Mouse (Mus musculus) heart, postnatal 10 days (tissue): ENCODE data around the gene Bysl. TPM values are rescaled to one million over a fixed set of nuclear protein-coding genes. Genes with fewer than 3 reads are reported as not detected.

Experiments used
- DNase-seq, 2 experiments: peaks; one replicate each; pipeline ENCODE4 v3.0.0; 2021
- intact Hi-C: fragments of 180-260 bp; cut with DNase I; formaldehyde crosslinking; loops from one replicate; pipeline ENCODE4 v1.15.1; 2025
- total RNA-seq, 2 experiments: library from RNA; stranded (reverse); gene quantifications; 2 replicates each; pipeline ENCODE4 v1.2.3; 2021

The Bysl gene
- total RNA-seq, 2 experiments from 2014 or later, result 17.2 to 19.0 TPM

- intact Hi-C loops, result no loop called here
- no peak for DNase-seq
Observed at GRCm38 (mm10) chr17:47557179-47557578, 54.1 kb downstream of the Bysl start.

GRCm38 (mm10) chr17:47554621-47555020 lies 56.7 kb downstream of the Bysl start:
- DNase-seq, result no peak
- intact Hi-C loops, result no loop called here

DNA sequence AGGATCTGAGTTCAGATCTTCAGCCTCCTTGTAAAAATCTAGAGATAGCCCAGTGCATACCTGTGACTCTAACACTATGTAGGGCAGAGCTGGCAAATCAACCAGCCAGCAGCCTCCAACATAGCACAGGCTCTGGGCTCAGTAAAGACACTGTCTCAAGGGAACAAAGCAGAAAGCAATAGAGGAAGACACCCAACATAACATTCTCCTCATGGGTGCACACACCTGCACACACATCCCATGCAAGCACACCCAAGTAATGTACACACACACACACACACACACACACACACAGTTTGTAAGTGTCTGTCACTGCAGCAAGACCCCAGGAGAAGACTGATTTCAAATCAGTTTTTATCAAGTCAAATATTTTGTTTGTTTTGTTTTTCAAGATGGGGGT lies 58.3 kb downstream of the Bysl start:
- no peak for DNase-seq
- intact Hi-C loops, result no loop called here

DNA sequence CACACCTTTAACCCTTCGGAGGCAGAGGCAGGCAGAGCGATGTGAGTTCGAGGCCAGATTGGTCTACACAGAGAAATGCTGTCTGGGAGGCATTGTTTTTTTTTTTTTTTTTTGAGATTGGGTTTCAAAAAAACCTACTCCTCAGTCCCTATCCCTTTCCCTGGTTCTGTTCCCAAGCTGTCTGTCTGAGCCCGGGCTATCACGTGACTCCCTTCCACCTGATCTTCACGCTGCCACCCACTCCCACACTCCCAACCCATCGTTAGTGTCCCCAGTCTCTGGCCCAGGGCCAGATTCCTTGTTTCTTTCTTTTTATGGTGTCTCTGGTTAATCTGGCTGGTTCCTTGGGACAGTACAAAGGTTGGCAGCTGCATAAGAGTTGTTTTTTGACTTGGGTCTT lies 60.2 kb downstream of the Bysl start:
- intact Hi-C loops, result no loop called here
- no peak for DNase-seq

Other genes starting within 250 kb of the Bysl start
- gene Mrps10, start 242.6 kb downstream of the Bysl start, total RNA-seq, result 10 to 100 TPM; 26.8 to 28.3 TPM
- gene Guca1b, start 226.1 kb downstream of the Bysl start, total RNA-seq, result under 1 TPM in 1 of 2 experiments, not detected in 1; 0.30 TPM
- under 1 TPM; 0.52 to 0.81 TPM for gene Guca1a, start 210.9 kb downstream of the Bysl start, total RNA-seq
- 1 to 10 TPM; 1.5 to 2.0 TPM for gene AI661453, start 174.9 kb downstream of the Bysl start, total RNA-seq
- gene 1700001C19Rik, start 174.1 kb downstream of the Bysl start, total RNA-seq, result not detected
- 10 to 100 TPM; 14.0 to 15.5 TPM for gene Taf8, start 109.2 kb downstream of the Bysl start, total RNA-seq
- 100 to 1,000 TPM; 119 to 132 TPM for gene Ccnd3, start 106.4 kb downstream of the Bysl start, total RNA-seq
- gene Med20, start 90 bp upstream of the Bysl start, total RNA-seq, result 10 to 100 TPM; 21.9 to 23.0 TPM
- 1 to 10 TPM; 3.0 to 3.5 TPM for gene Gm20517, start 97 bp upstream of the Bysl start, total RNA-seq
- gene Usp49, start 19.2 kb upstream of the Bysl start, total RNA-seq, result 1 to 10 TPM; 5.4 to 5.5 TPM
- 100 to 1,000 TPM; 150 to 154 TPM for gene Tomm6, start 76.9 kb upstream of the Bysl start, total RNA-seq
- gene Frs3, start 77.5 kb upstream of the Bysl start, total RNA-seq, result 1 to 10 TPM; 4.0 to 5.1 TPM
- gene Gm21981, start 83.0 kb upstream of the Bysl start, total RNA-seq, result 1 to 10 TPM in 1 of 2 experiments, under 1 TPM in 1; 0.15 to 1.2 TPM
- gene Prickle4, start 83.2 kb upstream of the Bysl start, total RNA-seq, result 1 to 10 TPM; 2.8 to 3.5 TPM
- gene Pgc, start 115.3 kb upstream of the Bysl start, total RNA-seq, result not detected
- 10 to 100 TPM; 48.1 to 51.1 TPM for gene Tfeb, start 125.5 kb upstream of the Bysl start, total RNA-seq
- 1 to 10 TPM; 6.4 to 8.2 TPM for gene Mdfi, start 223.2 kb upstream of the Bysl start, total RNA-seq